ENCODE assay signal across 22 mouse cellular contexts in genomic region chrX:163117237-163117636, GRCm38 (mm10).
DNase-seq lines count a peak whose midpoint lies in the region; ATAC-seq and TF ChIP-seq lines count a peak whose summit lies in the region.
"Had no signal": no experiment of that assay in that cellular context is flagged by ENCODE, and none has a peak within 500 bp of the region (broad histone marks: within the 10 kb centered on the region; RNA-seq: fewer than 3 reads in every experiment).

No protein-coding gene starts in this region.

- DNase-seq in forebrain, embryonic 11.5 days (ENCODE audit: low spot score), result no peak
- DNase-seq in forebrain, embryonic 10.5 days (ENCODE audit: extremely low spot score, low spot score), result no peak
- DNase-seq in midbrain, embryonic 11.5 days (ENCODE audit: low spot score, missing footprints), result no peak
- no peak for DNase-seq in midbrain, postnatal 0 days (ENCODE audit: low spot score)
- DNase-seq in forebrain, embryonic 14.5 days (ENCODE audit: low spot score), result no peak
- DNase-seq in thymus, postnatal 10 days (ENCODE audit: low spot score in 2 of 2), result no peak
- DNase-seq: adrenal gland, postnatal 10 days; adrenal gland, postnatal 36 days; cerebellum, adult 11 months; cerebellum, adult 2 months; cerebellum, adult 9-11 months; cerebellum, postnatal 25 days; gastrocnemius, postnatal 14 days; heart, adult 11 months had no signal

- H3K4me1 ChIP-seq in forebrain, embryonic 11.5 days (replicated peaks; ENCODE audit: control insufficient read depth, insufficient read depth, low read length), result no peaks in the 10 kb centered on the region
- H3K4me1 ChIP-seq in forebrain, embryonic 10.5 days, result peaks cover 13% of the 10 kb centered on the region
- H3K4me1 ChIP-seq in midbrain, embryonic 11.5 days (ENCODE audit: control insufficient read depth, insufficient read depth, low read length), result no peaks in the 10 kb centered on the region
- no peaks in the 10 kb centered on the region for H3K4me1 ChIP-seq in midbrain, postnatal 0 days (ENCODE audit: insufficient read depth, low read length)
- H3K4me1 ChIP-seq in forebrain, embryonic 14.5 days (ENCODE audit: control insufficient read depth, insufficient read depth, low read length), result no peaks in the 10 kb centered on the region
- H3K4me1 ChIP-seq: embryonic facial prominence, embryonic 12.5 days; embryonic facial prominence, embryonic 15.5 days had no signal

- H3K4me2 ChIP-seq in forebrain, embryonic 11.5 days (ENCODE audit: low read depth, low read length, severe bottlenecking), result no peak overlapping the region
- no peak overlapping the region for H3K4me2 ChIP-seq in midbrain, embryonic 11.5 days
- H3K4me2 ChIP-seq in midbrain, postnatal 0 days (ENCODE audit: low read depth, low read length, poor library complexity, severe bottlenecking), result no peak overlapping the region
- no peak overlapping the region for H3K4me2 ChIP-seq in forebrain, embryonic 14.5 days (ENCODE audit: low read length)
- H3K4me2 ChIP-seq: embryonic facial prominence, embryonic 12.5 days; embryonic facial prominence, embryonic 15.5 days; heart, embryonic 11.5 days; hindbrain, embryonic 14.5 days had no signal

- no peaks in the 10 kb centered on the region for H3K36me3 ChIP-seq in forebrain, embryonic 11.5 days (ENCODE audit: control insufficient read depth, insufficient read depth, low read length)
- H3K36me3 ChIP-seq in forebrain, embryonic 10.5 days (replicated peaks), result no peaks in the 10 kb centered on the region
- H3K36me3 ChIP-seq in midbrain, embryonic 11.5 days (ENCODE audit: control insufficient read depth, insufficient read depth, low read length), result no peaks in the 10 kb centered on the region
- H3K36me3 ChIP-seq in midbrain, postnatal 0 days (ENCODE audit: insufficient read depth, low read length), result no peaks in the 10 kb centered on the region
- H3K36me3 ChIP-seq in forebrain, embryonic 14.5 days (ENCODE audit: control insufficient read depth, insufficient read depth, low read length), result no peaks in the 10 kb centered on the region
- H3K36me3 ChIP-seq: embryonic facial prominence, embryonic 12.5 days; embryonic facial prominence, embryonic 15.5 days had no signal

- no peaks in the 10 kb centered on the region for H3K9me3 ChIP-seq in forebrain, embryonic 11.5 days (ENCODE audit: control insufficient read depth, low read length)
- no peaks in the 10 kb centered on the region for H3K9me3 ChIP-seq in forebrain, embryonic 10.5 days
- no peaks in the 10 kb centered on the region for H3K9me3 ChIP-seq in midbrain, embryonic 11.5 days (ENCODE audit: control insufficient read depth, low read length)
- H3K9me3 ChIP-seq in midbrain, postnatal 0 days (ENCODE audit: low read length), result no peaks in the 10 kb centered on the region
- H3K9me3 ChIP-seq in forebrain, embryonic 14.5 days (replicated peaks; ENCODE audit: control insufficient read depth, low read length), result no peaks in the 10 kb centered on the region
- H3K9me3 ChIP-seq: embryonic facial prominence, embryonic 12.5 days; embryonic facial prominence, embryonic 15.5 days had no signal

- H3K27ac ChIP-seq in forebrain, embryonic 11.5 days (ENCODE audit: low read depth, low read length), result no peak overlapping the region
- no peak overlapping the region for H3K27ac ChIP-seq in forebrain, embryonic 10.5 days
- H3K27ac ChIP-seq in midbrain, embryonic 11.5 days (ENCODE audit: low read depth, low read length), result no peak overlapping the region
- H3K27ac ChIP-seq in midbrain, postnatal 0 days (ENCODE audit: low read depth, low read length), result no peak overlapping the region
- peak overlapping the region; percentile 52; the same call in 1 of the 2 replicates for H3K27ac ChIP-seq in forebrain, embryonic 14.5 days (ENCODE audit: low read depth, low read length)
- H3K27ac ChIP-seq: embryonic facial prominence, embryonic 12.5 days; embryonic facial prominence, embryonic 15.5 days; hindbrain, embryonic 14.5 days; hindbrain, postnatal 0 days had no signal

- no peak overlapping the region for H3K9ac ChIP-seq in forebrain, embryonic 11.5 days (ENCODE audit: low read length)
- no peak overlapping the region for H3K9ac ChIP-seq in midbrain, embryonic 11.5 days (ENCODE audit: low read length)
- H3K9ac ChIP-seq in midbrain, postnatal 0 days (replicated peaks; ENCODE audit: low read length, poor library complexity, severe bottlenecking), result no peak overlapping the region
- H3K9ac ChIP-seq in forebrain, embryonic 14.5 days (ENCODE audit: low read length), result no peak overlapping the region
- H3K9ac ChIP-seq: embryonic facial prominence, embryonic 12.5 days; embryonic facial prominence, embryonic 15.5 days; hindbrain, embryonic 14.5 days had no signal

- H3K27me3 ChIP-seq in forebrain, embryonic 11.5 days (ENCODE audit: control insufficient read depth, insufficient read depth, low read length), result peaks cover 5% of the 10 kb centered on the region; the same call in 1 of the 2 replicates
- H3K27me3 ChIP-seq in forebrain, embryonic 10.5 days (ENCODE audit: poor library complexity, severe bottlenecking), result peaks cover 87% of the 10 kb centered on the region
- peaks cover 6% of the 10 kb centered on the region; the same call in 1 of the 2 replicates for H3K27me3 ChIP-seq in midbrain, embryonic 11.5 days (ENCODE audit: control insufficient read depth, insufficient read depth, low read length)
- no peaks in the 10 kb centered on the region for H3K27me3 ChIP-seq in midbrain, postnatal 0 days (ENCODE audit: insufficient read depth, low read length)
- H3K27me3 ChIP-seq in forebrain, embryonic 14.5 days (replicated peaks; ENCODE audit: control insufficient read depth, insufficient read depth, low read length), result no peaks in the 10 kb centered on the region
- H3K27me3 ChIP-seq: embryonic facial prominence, embryonic 12.5 days; embryonic facial prominence, embryonic 15.5 days had no signal

- no peak for TF ChIP-seq CTCF in midbrain, postnatal 0 days (IDR thresholded peaks at IDR 0.05)

- H3K4me3 ChIP-seq in forebrain, embryonic 11.5 days (ENCODE audit: low read depth, low read length), result no peak overlapping the region
- H3K4me3 ChIP-seq in forebrain, embryonic 10.5 days, result no peak overlapping the region
- H3K4me3 ChIP-seq in midbrain, embryonic 11.5 days (ENCODE audit: low read depth, low read length), result no peak overlapping the region
- no peak overlapping the region for H3K4me3 ChIP-seq in midbrain, postnatal 0 days (ENCODE audit: low read depth, low read length)
- H3K4me3 ChIP-seq in forebrain, embryonic 14.5 days (ENCODE audit: low read depth, low read length), result no peak overlapping the region
- H3K4me3 ChIP-seq: embryonic facial prominence, embryonic 12.5 days; embryonic facial prominence, embryonic 15.5 days had no signal

- WGBS in forebrain, embryonic 11.5 days, result 63% methylated on average over 1 of the region's 1 CpGs
- 80% methylated on average over 1 of the region's 1 CpGs for WGBS in forebrain, embryonic 10.5 days
- 71% methylated on average over 1 of the region's 1 CpGs for WGBS in midbrain, embryonic 11.5 days
- 36% methylated on average over 1 of the region's 1 CpGs for WGBS in midbrain, postnatal 0 days
- WGBS in forebrain, embryonic 14.5 days, result 55% methylated on average over 1 of the region's 1 CpGs

- 0 out of 2 replicates have a peak, but pooled peaks have one; percentile 47 for ATAC-seq in forebrain, embryonic 11.5 days (replicated peaks; ENCODE audit: low FRiP score)
- ATAC-seq in midbrain, embryonic 11.5 days (ENCODE audit: low FRiP score), result peak; percentile 47; the same call in 1 of the 2 replicates
- ATAC-seq in midbrain, postnatal 0 days (ENCODE audit: low FRiP score), result no peak
- no peak for ATAC-seq in forebrain, embryonic 14.5 days
- ATAC-seq in activated CD4-positive, CD25-positive, alpha-beta regulatory T cell, adult 4 months, result no peak
- ATAC-seq: hindbrain, postnatal 0 days; inflammation-experienced regulatory T-cells, adult 6 months; intestine, embryonic 16.5 days had no signal

Comparison
In these comparisons a context has a peak if more than half of its experiments do, and no peak if none do; other contexts are left out.
1. ATAC-seq: peak in forebrain, embryonic 11.5 days (single experiment) and midbrain, embryonic 11.5 days (single experiment); none in midbrain, postnatal 0 days (single experiment), forebrain, embryonic 14.5 days (single experiment) and activated CD4-positive, CD25-positive, alpha-beta regulatory T cell, adult 4 months (single experiment).